Comparison of ENCODE assay signal across 25 mouse cellular contexts in genomic region chr15:103197785-103198184, GRCm38 (mm10). TPM values are rescaled to one million over a fixed set of nuclear protein-coding genes. Genes with fewer than 3 reads are reported as not detected.
DNase-seq lines count a peak whose midpoint lies in the region; ATAC-seq and TF ChIP-seq lines count a peak whose summit lies in the region.
"Had no signal": no experiment of that assay in that cellular context is flagged by ENCODE, and none has a peak within 500 bp of the region (broad histone marks: within the 10 kb centered on the region; RNA-seq: fewer than 3 reads in every experiment).

No protein-coding gene starts in this region.

- peak; percentile 62; the same call in 1 of the 2 replicates for ATAC-seq in forebrain, embryonic 13.5 days
- ATAC-seq in forebrain, embryonic 11.5 days (replicated peaks; ENCODE audit: low FRiP score): no peak
- ATAC-seq in heart, postnatal 0 days (ENCODE audit: insufficient read depth, low read depth): no peak
- ATAC-seq in heart, embryonic 12.5 days (ENCODE audit: insufficient number of reproducible peaks, low FRiP score): no peak
- no peak for ATAC-seq in hindbrain, embryonic 14.5 days (ENCODE audit: low FRiP score)
- ATAC-seq: CD4-positive, CD25-positive, alpha-beta regulatory T cell, adult 4 months; intestine, embryonic 16.5 days had no signal

- H3K4me1 ChIP-seq in forebrain, embryonic 13.5 days: no peaks in the 10 kb centered on the region
- H3K4me1 ChIP-seq in forebrain, embryonic 11.5 days (replicated peaks; ENCODE audit: control insufficient read depth, insufficient read depth, low read length): no peaks in the 10 kb centered on the region
- peaks cover 8% of the 10 kb centered on the region for H3K4me1 ChIP-seq in heart, postnatal 0 days (ENCODE audit: control insufficient read depth, insufficient read depth)
- peaks cover 11% of the 10 kb centered on the region for H3K4me1 ChIP-seq in heart, embryonic 12.5 days (replicated peaks)
- peaks cover 1% of the 10 kb centered on the region; the same call in 1 of the 2 replicates for H3K4me1 ChIP-seq in cortical plate, adult 2 months (ENCODE audit: control insufficient read depth, insufficient read depth, low read length)
- H3K4me1 ChIP-seq in hindbrain, embryonic 14.5 days (replicated peaks; ENCODE audit: control insufficient read depth, insufficient read depth, low read length): 0 out of 2 replicates have a peak, but pooled peaks cover 3% of the 10 kb centered on the region
- H3K4me1 ChIP-seq: hindbrain, embryonic 10.5 days had no signal

- H3K27ac ChIP-seq in forebrain, embryonic 13.5 days: peak overlapping the region; percentile 36; the same call in 1 of the 2 replicates
- no peak overlapping the region for H3K27ac ChIP-seq in forebrain, embryonic 11.5 days (ENCODE audit: low read depth, low read length)
- 0 out of 2 replicates have a peak overlapping the region, but pooled peaks have one; percentile 30 for H3K27ac ChIP-seq in heart, postnatal 0 days (ENCODE audit: low read depth)
- H3K27ac ChIP-seq in heart, embryonic 12.5 days (ENCODE audit: poor library complexity, severe bottlenecking): no peak overlapping the region
- H3K27ac ChIP-seq in cortical plate, adult 2 months (ENCODE audit: insufficient read depth, low read length): peak overlapping the region; percentile 37; the same call in 1 of the 2 replicates
- H3K27ac ChIP-seq in hindbrain, embryonic 14.5 days: no peak overlapping the region
- H3K27ac ChIP-seq: embryonic facial prominence, embryonic 15.5 days; gastrocnemius, adult 2 months; heart, embryonic 15.5 days; hindbrain, embryonic 10.5 days; hindbrain, embryonic 15.5 days had no signal

- H3K27me3 ChIP-seq in forebrain, embryonic 13.5 days: no peaks in the 10 kb centered on the region
- H3K27me3 ChIP-seq in forebrain, embryonic 11.5 days (ENCODE audit: control insufficient read depth, insufficient read depth, low read length): no peaks in the 10 kb centered on the region
- H3K27me3 ChIP-seq in heart, postnatal 0 days (ENCODE audit: control insufficient read depth, insufficient read depth, low read length): no peaks in the 10 kb centered on the region
- H3K27me3 ChIP-seq in heart, embryonic 12.5 days (replicated peaks): no peaks in the 10 kb centered on the region
- H3K27me3 ChIP-seq in hindbrain, embryonic 14.5 days (ENCODE audit: control insufficient read depth, insufficient read depth, low read length): no peaks in the 10 kb centered on the region
- H3K27me3 ChIP-seq: embryonic facial prominence, embryonic 15.5 days; heart, embryonic 15.5 days; hindbrain, embryonic 15.5 days had no signal

- no peak overlapping the region for H3K4me3 ChIP-seq in forebrain, embryonic 13.5 days
- no peak overlapping the region for H3K4me3 ChIP-seq in forebrain, embryonic 11.5 days (ENCODE audit: low read depth, low read length)
- H3K4me3 ChIP-seq in heart, postnatal 0 days (ENCODE audit: low read depth, low read length): no peak overlapping the region
- no peak overlapping the region for H3K4me3 ChIP-seq in heart, embryonic 12.5 days
- H3K4me3 ChIP-seq in cortical plate, adult 2 months (ENCODE audit: insufficient read depth, low read length): no peak overlapping the region
- no peak overlapping the region for H3K4me3 ChIP-seq in hindbrain, embryonic 14.5 days (replicated peaks; ENCODE audit: low read length)
- H3K4me3 ChIP-seq: embryonic facial prominence, embryonic 15.5 days; erythroblast, embryonic 14.5 days; gastrocnemius, adult 2 months; heart, embryonic 15.5 days; hindbrain, embryonic 10.5 days; hindbrain, embryonic 15.5 days had no signal

- no peak overlapping the region for H3K4me2 ChIP-seq in forebrain, embryonic 13.5 days
- no peak overlapping the region for H3K4me2 ChIP-seq in forebrain, embryonic 11.5 days (ENCODE audit: low read depth, low read length, severe bottlenecking)
- H3K4me2 ChIP-seq in heart, postnatal 0 days (ENCODE audit: low read depth, low read length): no peak overlapping the region
- H3K4me2 ChIP-seq in heart, embryonic 12.5 days: no peak overlapping the region
- H3K4me2 ChIP-seq in hindbrain, embryonic 14.5 days (replicated peaks): no peak overlapping the region
- H3K4me2 ChIP-seq: embryonic facial prominence, embryonic 15.5 days; heart, embryonic 15.5 days; hindbrain, embryonic 15.5 days had no signal

- DNase-seq in forebrain, embryonic 11.5 days (ENCODE audit: low spot score): no peak
- DNase-seq in heart, postnatal 0 days (ENCODE audit: low spot score): no peak
- DNase-seq in embryo, embryonic 10 days (ENCODE audit: low spot score): no peak
- DNase-seq in hindbrain, embryonic 14.5 days (ENCODE audit: low spot score): no peak
- DNase-seq: adrenal gland, adult 8-10 months; adrenal gland, postnatal 36 days; B cell, adult 2 months; cerebellum, adult 11-12 months; cerebellum, adult 9-10 months; cerebellum, postnatal 25 days; embryo, embryonic 11 days; gastrocnemius, adult 2 months; gastrocnemius, postnatal 25 days; kidney, adult 2 months had no signal

- no peak for TF ChIP-seq CTCF in heart, postnatal 0 days (IDR thresholded peaks at IDR 0.05; ENCODE audit: low read depth)
- TF ChIP-seq CTCF in cortical plate, adult 2 months (IDR thresholded peaks at IDR 0.05; ENCODE audit: extremely low read depth, insufficient read depth, low read length): no peak

- H3K9me3 ChIP-seq in forebrain, embryonic 13.5 days (replicated peaks): no peaks in the 10 kb centered on the region
- H3K9me3 ChIP-seq in forebrain, embryonic 11.5 days (ENCODE audit: control insufficient read depth, low read length): no peaks in the 10 kb centered on the region
- no peaks in the 10 kb centered on the region for H3K9me3 ChIP-seq in heart, postnatal 0 days (replicated peaks; ENCODE audit: control insufficient read depth, low read length)
- no peaks in the 10 kb centered on the region for H3K9me3 ChIP-seq in heart, embryonic 12.5 days (replicated peaks)
- H3K9me3 ChIP-seq in hindbrain, embryonic 14.5 days (ENCODE audit: control insufficient read depth, low read length): no peaks in the 10 kb centered on the region
- H3K9me3 ChIP-seq: embryonic facial prominence, embryonic 15.5 days; G1E; heart, embryonic 15.5 days; hindbrain, embryonic 10.5 days; hindbrain, embryonic 15.5 days had no signal

- WGBS in forebrain, embryonic 13.5 days: 70% methylated on average over 4 of the region's 4 CpGs
- WGBS in forebrain, embryonic 11.5 days: 84% methylated on average over 4 of the region's 4 CpGs
- 74% methylated on average over 4 of the region's 4 CpGs for WGBS in heart, postnatal 0 days
- WGBS in heart, embryonic 12.5 days: 85% methylated on average over 4 of the region's 4 CpGs
- WGBS in hindbrain, embryonic 14.5 days: 79% methylated on average over 4 of the region's 4 CpGs

- no peak for TF ChIP-seq EP300 in heart, postnatal 0 days (IDR thresholded peaks at IDR 0.05; ENCODE audit: low read depth)

- no peak overlapping the region for H3K9ac ChIP-seq in forebrain, embryonic 13.5 days
- no peak overlapping the region for H3K9ac ChIP-seq in forebrain, embryonic 11.5 days (ENCODE audit: low read length)
- H3K9ac ChIP-seq in heart, postnatal 0 days (replicated peaks; ENCODE audit: low read depth, low read length): no peak overlapping the region
- H3K9ac ChIP-seq in heart, embryonic 12.5 days: no peak overlapping the region
- H3K9ac ChIP-seq in hindbrain, embryonic 14.5 days: no peak overlapping the region
- H3K9ac ChIP-seq: embryonic facial prominence, embryonic 15.5 days; heart, embryonic 15.5 days; hindbrain, embryonic 15.5 days had no signal

- H3K36me3 ChIP-seq in forebrain, embryonic 13.5 days (ENCODE audit: poor library complexity, severe bottlenecking): peaks cover 85% of the 10 kb centered on the region
- H3K36me3 ChIP-seq in forebrain, embryonic 11.5 days (ENCODE audit: control insufficient read depth, insufficient read depth, low read length): peaks cover under 1% of the 10 kb centered on the region; the same call in 1 of the 2 replicates
- H3K36me3 ChIP-seq in heart, postnatal 0 days (replicated peaks; ENCODE audit: control insufficient read depth, insufficient read depth, low read length): peaks cover 70% of the 10 kb centered on the region
- peaks cover 66% of the 10 kb centered on the region for H3K36me3 ChIP-seq in heart, embryonic 12.5 days
- H3K36me3 ChIP-seq in hindbrain, embryonic 14.5 days (replicated peaks; ENCODE audit: control insufficient read depth, insufficient read depth): peaks cover 86% of the 10 kb centered on the region

- TF ChIP-seq POLR2A in cortical plate, adult 2 months (IDR thresholded peaks at IDR 0.05; ENCODE audit: extremely low read depth, insufficient read depth, low read length): no peak

RNA-seq across cellular contexts. Expression of gene Smug1, which starts 30.9 kb away (rescaled TPM):
- 24.4 and 27.3 TPM in 2 replicates for polyA plus RNA-seq in forebrain, embryonic 13.5 days (2015; fragmentation: Nextera tagmentation; extraction: Ambion mirVana)
- 20.5 and 23.3 TPM in 2 replicates for polyA plus RNA-seq in forebrain, embryonic 11.5 days (2014; fragmentation: Nextera tagmentation; extraction: Ambion mirVana)
- 15.7 and 18.2 TPM in 2 replicates for total RNA-seq in heart, postnatal 0 days (2014; rRNA removed; ENCODE audit: low replicate concordance)
- polyA plus RNA-seq in heart, postnatal 0 days (2015; fragmentation: Nextera tagmentation; extraction: Ambion mirVana): 10.0 and 10.1 TPM in 2 replicates
- 17.1 and 17.4 TPM in 2 replicates for polyA plus RNA-seq in heart, embryonic 12.5 days (2016; fragmentation: Nextera tagmentation; extraction: Ambion mirVana)
- polyA plus RNA-seq in cortical plate, adult 2 months (2012; rRNA removed): 19.5 and 19.9 TPM in 2 replicates
- 37.6 and 40.8 TPM in 2 replicates for polyA plus RNA-seq in hindbrain, embryonic 14.5 days (2014; fragmentation: Nextera tagmentation; extraction: Ambion mirVana)

RNA-seq across cellular contexts. Expression of gene Cbx5, which starts 41.8 kb away (rescaled TPM):
- 161 and 174 TPM in 2 replicates for polyA plus RNA-seq in forebrain, embryonic 13.5 days (2015; fragmentation: Nextera tagmentation; extraction: Ambion mirVana)
- polyA plus RNA-seq in forebrain, embryonic 11.5 days (2014; fragmentation: Nextera tagmentation; extraction: Ambion mirVana): 214 and 221 TPM in 2 replicates
- total RNA-seq in heart, postnatal 0 days (2014; rRNA removed; ENCODE audit: low replicate concordance): 54.1 and 81.6 TPM in 2 replicates
- polyA plus RNA-seq in heart, postnatal 0 days (2015; fragmentation: Nextera tagmentation; extraction: Ambion mirVana): 41.5 and 42.1 TPM in 2 replicates
- polyA plus RNA-seq in heart, embryonic 12.5 days (2016; fragmentation: Nextera tagmentation; extraction: Ambion mirVana): 150 and 164 TPM in 2 replicates
- polyA plus RNA-seq in cortical plate, adult 2 months (2012; rRNA removed): 72.1 and 74.4 TPM in 2 replicates
- polyA plus RNA-seq in hindbrain, embryonic 14.5 days (2014; fragmentation: Nextera tagmentation; extraction: Ambion mirVana): 153 and 171 TPM in 2 replicates

RNA-seq across cellular contexts. Expression of gene Hnrnpa1, which starts 42.4 kb away (rescaled TPM):
- 1,312 and 1,385 TPM in 2 replicates for polyA plus RNA-seq in forebrain, embryonic 13.5 days (2015; fragmentation: Nextera tagmentation; extraction: Ambion mirVana)
- 1,395 and 1,473 TPM in 2 replicates for polyA plus RNA-seq in forebrain, embryonic 11.5 days (2014; fragmentation: Nextera tagmentation; extraction: Ambion mirVana)
- 37.0 and 88.5 TPM in 2 replicates for total RNA-seq in heart, postnatal 0 days (2014; rRNA removed; ENCODE audit: low replicate concordance)
- polyA plus RNA-seq in heart, postnatal 0 days (2015; fragmentation: Nextera tagmentation; extraction: Ambion mirVana): 260 and 284 TPM in 2 replicates
- polyA plus RNA-seq in heart, embryonic 12.5 days (2016; fragmentation: Nextera tagmentation; extraction: Ambion mirVana): 554 and 557 TPM in 2 replicates
- 276 and 310 TPM in 2 replicates for polyA plus RNA-seq in cortical plate, adult 2 months (2012; rRNA removed)
- polyA plus RNA-seq in hindbrain, embryonic 14.5 days (2014; fragmentation: Nextera tagmentation; extraction: Ambion mirVana): 526 and 623 TPM in 2 replicates

Comparison
In these comparisons a context has a peak if more than half of its experiments do, and no peak if none do; other contexts are left out.
1. H3K27ac ChIP-seq: peak in forebrain, embryonic 13.5 days (single experiment), heart, postnatal 0 days (single experiment) and cortical plate, adult 2 months (single experiment); none in forebrain, embryonic 11.5 days (single experiment), heart, embryonic 12.5 days (single experiment) and hindbrain, embryonic 14.5 days (single experiment).